Mouse (Mus musculus): ENCODE measurements at regions not wholly inside any gene's neighbourhood (a gene's known extent, or its start where the extent isn't known, plus 50 kb on each side); places are given as distances from the start of the nearest gene placed in this dataset.
"Not testable (repeated sequence)": the region's sequence is repeated elsewhere in the genome, so short reads cannot be mapped to it uniquely, and the experiment has no call there.

DNA sequence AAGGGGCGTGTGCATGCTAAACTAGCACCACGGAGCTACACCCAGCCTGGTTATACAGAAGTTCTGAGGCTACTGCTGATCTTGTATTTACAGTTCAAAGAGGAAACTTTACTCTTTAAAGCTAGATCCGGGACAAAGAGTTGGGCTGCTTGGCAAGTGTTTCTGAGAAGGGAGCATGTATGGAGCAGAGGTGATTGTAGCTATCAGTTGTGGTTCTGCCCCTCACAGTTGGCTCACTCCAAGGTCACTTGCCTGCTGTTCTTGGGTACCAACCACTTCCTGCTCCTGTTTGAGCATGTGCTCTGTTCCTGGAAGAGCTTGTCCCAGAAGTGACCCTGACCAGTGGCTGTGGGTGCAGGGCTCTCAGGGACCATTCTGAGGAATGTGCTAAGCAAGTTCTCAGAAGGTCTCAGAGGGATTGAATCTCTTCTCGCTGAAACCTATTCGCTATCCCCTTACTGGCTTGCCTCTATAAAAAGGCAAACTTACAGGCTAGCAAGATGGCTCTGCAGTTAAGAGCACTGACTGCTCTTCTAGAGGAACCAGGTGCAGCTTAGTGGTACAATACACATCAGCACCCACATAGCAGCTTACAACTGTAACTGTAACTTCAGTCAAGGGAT is 94.9 kb upstream of the Max start:
- no peak for DNase-seq (ENCODE audit: low spot score in 2 of 2)

DNA sequence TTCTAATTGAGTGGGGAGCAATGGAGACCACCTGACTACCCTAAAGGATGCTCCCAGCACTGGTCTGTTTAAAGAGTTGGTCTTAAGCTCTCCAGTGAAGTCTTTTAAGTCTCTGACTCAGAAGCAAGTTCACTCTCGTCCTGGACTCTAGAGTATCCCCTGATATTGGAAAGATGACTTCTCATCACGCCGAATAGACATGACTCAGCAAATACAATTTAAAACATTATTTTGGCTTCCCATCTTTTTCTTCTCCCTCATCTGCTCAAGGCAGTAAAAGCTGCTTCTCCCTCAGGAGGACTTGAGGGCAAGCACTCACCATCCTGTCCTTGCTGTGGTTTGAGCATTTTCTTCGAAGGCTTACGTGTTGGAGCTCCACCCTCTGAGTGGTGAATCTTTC is 92.7 kb upstream of the Max start:
- no peak for DNase-seq (ENCODE audit: low spot score in 2 of 2)

DNA sequence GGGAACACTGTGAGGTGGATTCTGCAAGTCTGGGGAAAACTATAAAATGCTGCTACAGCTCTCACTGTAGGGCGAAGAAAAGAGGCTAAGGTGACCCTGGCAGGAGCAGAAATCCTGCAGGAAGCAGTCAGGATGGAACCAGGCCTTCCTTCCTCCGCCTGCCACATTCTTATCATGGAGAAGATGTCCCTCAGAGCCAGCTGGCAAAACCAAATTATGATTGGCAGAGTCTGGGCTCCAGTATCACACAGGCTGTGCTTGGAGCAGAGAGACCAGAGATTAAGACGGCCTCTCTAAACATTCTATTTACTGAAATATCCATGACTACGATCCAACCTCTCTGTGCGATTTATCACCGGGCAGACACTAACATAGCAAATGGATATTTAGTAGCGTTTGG is 92.2 kb upstream of the Max start:
- no peak for DNase-seq (ENCODE audit: low spot score in 2 of 2)

DNA sequence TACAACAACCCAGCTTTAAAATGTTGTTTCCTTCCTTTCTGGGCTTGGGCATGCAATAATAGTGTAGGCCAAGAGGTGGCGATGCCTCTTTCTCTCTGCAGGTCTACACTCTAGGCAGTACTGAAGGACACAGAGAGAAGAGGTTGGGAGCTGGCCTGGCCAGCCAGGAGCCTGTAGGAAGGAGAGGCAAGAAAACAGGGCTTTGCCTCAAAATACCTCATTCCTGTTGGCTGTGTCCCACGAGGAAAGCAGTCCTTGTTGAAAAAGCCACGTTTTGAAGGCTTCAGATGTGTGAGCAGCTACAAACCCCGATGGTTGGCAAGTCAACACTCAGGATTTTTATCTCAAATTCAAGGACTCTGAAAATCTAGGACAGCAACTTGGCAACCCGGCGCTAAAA is 90.9 kb upstream of the Max start:
- DNase-seq (ENCODE audit: low spot score in 2 of 2): peak in 1 of 2 experiments; percentile 33

DNA sequence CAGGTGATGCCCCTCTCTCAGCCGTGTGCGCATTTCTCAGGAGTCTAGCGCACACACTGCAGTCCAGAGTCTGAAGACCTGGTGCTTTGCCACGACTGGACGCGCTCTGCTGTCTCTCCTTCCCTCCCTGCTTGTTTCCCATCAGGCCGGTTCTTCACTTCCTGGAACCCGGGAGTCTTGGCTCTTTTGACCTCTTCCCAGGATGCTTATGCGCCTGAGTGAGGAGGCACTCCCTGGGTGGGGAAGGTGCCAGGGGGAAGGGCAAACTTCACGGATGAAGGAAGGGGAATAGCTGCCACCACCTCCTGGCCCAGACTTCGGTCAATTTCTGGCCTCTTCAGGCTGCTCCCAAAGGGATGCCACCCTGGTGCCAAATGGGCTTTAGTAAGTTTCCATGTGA is 86.4 kb upstream of the Max start:
- DNase-seq (ENCODE audit: low spot score in 2 of 2): no peak

DNA sequence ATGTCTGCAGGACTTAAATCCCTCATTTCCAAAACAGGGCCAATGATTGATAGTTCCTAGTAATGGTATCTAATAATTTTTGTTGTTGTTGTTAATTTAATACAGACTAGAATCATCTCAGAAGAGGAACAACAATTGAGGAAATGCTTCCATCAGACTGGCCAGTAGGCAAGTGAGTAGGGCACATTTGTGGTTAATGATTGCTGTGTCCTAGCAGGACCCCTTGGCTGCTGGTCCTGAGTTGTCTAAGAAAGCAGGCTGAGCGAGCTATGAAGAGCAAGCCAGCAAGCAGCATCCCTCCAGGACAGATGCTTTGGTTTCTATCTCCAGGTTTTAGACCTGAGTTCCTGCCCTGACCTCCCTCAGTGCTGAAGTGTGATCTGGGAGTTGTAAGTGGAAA is 85.3 kb upstream of the Max start:
- no peak for DNase-seq (ENCODE audit: low spot score in 2 of 2)

DNA sequence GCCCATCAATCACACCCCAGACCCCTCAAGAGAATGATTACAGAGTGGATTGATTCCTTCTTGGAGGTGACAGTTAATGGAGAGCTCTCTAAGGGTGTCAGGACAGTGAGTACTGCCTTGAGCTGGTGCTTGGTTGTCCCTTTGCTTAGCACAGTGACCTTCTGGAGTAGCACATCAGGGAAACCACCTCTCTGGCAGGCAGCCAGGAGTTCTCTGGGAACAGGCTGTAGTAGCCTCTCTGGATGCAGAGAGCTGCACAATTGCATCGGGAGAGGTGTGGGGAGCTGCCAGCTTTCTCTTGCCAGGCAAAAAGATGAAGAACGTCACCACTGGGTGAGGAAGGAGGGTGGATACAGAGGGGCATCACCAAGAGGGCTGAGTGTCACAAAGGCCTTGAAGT is 84.0 kb upstream of the Max start:
- peak in 1 of 2 experiments; percentile 53 for DNase-seq (ENCODE audit: low spot score in 2 of 2)

DNA sequence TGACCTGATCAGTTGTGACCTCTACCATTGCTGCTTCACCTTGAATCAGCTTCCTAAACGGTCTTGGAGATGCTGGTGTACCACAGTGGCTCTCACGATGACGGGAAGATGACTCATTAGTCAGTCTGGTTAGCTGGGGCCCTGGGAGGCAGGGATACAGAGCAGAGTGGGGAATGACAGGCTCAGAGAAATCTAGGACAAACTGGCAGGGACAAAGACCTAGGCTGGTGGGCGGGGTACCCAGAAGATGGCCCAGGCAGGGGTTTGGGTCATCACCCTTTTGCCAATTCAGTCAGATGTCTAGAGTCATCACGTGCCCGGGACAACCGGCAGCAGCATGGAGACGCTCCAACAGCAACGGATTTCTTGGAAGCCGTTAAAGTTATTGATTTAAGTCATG is 83.4 kb upstream of the Max start:
- DNase-seq (ENCODE audit: low spot score in 2 of 2): no peak

DNA sequence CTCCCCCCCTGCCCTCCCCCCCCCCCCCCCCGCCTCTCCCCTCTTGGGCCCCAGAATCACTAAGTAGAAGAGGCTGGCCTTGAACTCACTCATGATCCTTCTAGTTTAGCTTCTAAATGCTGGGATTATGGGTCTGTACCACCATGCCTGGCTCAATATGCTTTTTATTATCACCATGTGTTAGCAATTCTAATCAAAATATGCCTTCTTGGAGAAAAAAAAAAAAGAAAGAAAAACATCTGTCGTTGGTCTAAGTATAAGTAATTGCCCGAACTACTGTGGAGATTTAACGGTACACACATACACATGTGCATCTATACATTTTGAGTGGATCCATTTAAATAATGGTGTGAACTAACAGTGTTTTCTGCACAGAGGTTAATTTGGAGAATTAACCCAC is 80.4 kb upstream of the Max start:
- DNase-seq (ENCODE audit: low spot score in 2 of 2): no peak

DNA sequence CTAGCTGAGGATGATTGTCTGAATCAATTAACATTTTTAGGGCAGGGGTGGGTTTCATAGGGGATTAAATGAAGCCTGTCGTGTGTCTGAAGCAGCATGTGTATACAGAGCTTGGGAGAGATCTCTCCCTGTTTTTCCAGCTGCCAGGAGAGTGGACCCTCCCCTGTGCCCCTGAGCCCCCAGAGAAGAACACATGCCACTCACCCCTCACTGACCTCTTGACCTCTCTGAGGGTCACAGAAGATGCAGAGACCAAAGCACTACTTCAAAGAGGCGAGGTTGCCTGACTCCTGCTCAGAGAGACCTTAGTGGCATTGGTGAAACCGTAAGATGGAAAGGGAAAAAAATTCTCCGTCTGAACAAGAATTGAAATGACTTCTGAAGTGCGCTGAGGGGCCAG is 79.1 kb upstream of the Max start:
- no peak for DNase-seq (ENCODE audit: low spot score in 2 of 2)

DNA sequence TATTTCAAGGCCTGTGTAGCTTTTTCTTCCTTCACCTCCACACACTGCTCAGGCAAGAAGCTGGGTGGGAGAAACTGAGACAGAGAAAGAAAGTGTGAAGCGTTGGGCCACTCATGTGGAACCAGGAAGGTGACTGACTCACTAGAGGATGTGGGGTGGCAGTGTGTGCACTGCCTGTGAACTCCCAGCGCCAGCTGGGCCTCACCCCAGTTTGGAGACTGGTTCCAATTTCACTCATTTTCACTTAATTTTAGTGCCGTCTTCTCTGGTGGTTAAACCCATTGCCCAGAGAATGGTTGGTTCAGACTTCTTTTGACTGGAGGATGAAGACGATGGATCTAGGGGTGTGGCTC is 77.9 kb upstream of the Max start:
- no peak for DNase-seq (ENCODE audit: low spot score in 2 of 2)

DNA sequence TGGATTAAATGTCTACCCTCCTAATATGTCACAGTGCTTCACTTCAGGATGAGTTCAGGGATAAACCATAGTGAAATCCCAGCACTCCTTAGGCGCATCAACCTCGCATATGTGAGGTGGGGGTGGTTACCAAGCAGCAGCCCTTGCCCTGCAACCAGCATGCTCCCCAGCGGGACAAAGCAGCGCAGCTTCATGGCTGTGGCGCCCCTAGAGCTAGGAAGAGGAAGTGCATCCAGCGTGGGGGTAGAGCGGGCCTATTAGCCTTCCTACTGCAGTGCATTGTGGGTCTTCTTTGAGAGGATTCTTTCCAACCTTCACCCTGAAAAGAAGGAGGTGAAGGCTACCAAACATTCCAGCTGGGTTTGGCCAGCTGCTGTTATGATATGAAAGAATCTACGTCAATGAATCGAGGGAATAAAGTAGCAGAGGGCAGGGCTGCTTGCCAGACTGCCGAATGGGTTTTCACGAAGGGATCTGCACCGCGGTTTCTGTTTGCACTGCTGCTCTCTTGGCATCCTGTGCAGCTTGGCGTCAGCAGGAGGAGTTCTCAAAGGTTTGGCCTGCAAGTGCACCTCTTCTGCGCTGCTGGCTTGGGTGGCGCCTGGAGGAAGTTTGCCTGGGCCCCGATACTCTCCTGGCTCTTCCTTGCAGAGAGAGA is 77.4 kb upstream of the Max start:
- DNase-seq (ENCODE audit: low spot score in 2 of 2): peak in 1 of 2 experiments; percentile 32

DNA sequence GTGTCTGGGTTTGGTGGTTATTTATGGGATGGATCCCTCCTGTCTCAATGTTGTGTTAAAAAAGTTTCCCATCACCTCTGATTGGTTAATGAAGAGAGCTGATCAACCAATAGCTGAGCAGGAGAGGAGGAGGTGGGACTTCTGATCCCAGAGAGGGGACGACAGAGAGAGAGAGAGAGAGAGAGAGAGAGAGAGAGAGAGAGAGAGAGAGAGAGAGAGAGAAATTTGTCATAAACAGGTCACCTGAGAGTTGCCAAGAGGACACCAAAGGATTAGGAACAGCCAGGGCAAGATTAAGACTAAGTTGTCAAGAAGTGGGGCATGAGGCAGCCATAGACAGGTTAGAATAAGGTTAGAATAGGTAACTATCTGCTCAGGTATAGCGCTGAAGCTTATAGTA is 73.7 kb upstream of the Max start:
- DNase-seq (ENCODE audit: low spot score in 2 of 2): no peak

DNA sequence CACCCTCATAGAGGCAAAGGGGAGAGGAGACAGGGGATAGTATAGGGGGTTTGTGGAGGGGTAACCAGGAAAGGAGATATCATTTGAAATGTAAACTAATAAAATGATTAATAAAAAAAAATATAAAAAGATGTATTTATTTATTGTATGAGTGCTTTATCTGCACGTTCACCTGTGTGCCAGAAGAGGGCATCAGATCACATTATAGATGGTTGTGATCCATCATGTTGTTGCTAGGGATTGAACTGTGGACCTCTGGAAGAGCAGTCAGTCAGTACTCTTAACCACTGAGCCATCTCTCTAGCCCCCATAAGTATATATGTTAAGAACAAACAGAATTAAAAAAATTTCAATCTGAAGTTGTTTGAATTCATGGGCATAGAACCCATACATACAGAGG is 69.4 kb upstream of the Max start:
- no peak for DNase-seq (ENCODE audit: low spot score in 2 of 2)

DNA sequence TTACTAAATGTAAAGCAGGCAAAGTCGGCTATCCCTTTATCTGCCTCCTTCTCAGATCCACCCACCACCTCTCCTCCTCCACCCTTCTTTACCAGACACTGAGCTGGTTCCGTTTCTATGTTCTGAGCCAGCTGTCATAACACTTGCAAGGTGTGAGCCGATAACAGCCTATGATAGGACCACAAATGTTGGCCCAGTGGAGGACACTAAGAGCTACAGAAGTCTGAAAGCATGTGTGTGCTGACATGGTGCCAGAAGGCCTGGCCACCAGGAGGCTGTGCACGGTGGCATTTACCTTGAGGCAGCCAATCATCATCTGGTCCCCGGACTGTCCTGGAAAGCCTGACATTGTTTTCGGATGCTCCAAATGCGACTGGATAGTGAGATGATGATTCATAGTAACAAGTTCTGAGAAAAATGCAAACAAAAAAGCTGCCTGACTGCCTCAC is 63.5 kb upstream of the Max start:
- DNase-seq (ENCODE audit: low spot score in 2 of 2): no peak

DNA sequence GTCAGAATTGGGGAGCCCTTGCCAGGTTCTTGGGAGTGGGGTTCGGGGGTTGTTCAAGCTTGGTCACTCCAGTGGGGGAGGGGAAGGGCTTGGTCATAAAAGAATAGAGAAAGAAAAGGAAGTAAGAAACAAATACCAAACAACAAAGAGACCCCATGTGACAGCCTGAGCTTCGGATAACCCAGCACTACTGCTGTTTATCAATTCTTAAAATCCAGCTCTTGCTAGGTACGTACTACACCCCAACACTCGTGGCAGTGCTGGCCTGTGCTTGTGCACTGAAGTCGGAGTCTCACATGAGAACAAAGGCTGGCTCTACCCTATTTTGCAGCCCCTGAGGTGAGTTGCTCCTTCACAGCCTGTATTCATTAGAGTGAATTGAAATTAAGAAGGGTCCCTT is 60.5 kb upstream of the Max start:
- DNase-seq (ENCODE audit: low spot score in 2 of 2): no peak

DNA sequence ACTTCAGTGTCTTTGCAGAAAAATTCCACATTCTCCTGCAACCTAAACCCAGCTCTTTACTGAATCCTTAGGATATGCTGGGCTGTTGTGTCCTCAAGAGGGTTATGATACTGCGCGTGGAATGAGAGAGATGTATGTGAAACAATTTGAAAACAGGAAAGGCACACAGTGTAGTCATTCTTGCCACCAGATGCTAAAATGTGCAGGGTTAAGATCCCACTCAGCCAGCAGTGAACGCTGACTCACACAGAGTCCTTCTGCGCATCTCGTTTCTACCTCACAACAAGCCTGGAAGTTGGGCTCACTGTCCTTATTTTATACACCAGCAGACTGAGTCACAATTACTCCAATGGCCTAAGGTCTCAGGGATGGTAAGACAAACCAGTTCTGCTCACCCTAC is 59.9 kb upstream of the Max start:
- no peak for DNase-seq (ENCODE audit: low spot score in 2 of 2)

DNA sequence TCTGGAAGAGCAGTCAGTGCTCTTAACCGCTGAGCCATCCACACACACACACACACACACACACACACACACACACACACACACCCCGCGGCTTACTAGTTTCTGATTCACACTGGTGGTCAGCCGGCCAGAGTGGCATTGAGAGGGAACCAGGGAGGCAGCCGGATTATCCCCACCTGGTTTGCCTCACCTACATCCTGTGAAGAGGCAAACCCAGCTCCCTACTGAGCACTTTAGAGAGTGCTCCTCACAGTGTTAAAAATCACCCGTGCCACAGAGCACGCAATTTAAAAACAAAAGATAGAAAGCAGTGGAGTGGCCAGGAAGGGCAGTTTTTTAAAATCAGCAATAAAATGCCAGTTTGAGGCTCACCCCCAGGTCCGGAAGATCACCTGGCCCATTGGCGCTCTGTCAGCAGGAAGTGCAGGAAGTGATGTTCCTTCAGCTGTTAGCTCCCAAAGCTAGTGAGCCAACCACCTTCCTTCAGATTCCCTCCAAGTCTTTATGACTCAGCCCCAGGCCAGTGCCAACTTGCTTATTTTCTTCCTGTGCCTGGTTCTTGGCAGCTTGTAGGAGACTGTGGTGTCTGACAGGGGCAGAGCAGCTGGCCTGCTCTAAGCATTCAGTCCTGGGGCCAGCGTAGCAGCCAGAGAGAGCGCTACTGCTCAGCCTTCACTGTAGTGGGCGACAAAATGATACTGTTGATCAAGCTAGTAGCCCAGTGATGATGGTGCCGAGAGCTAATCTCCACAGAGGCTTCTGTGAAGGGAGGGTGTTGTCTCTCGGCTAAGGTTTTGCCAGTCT is 57.9 kb upstream of the Max start:
- peak in 1 of 2 experiments; percentile 59 for DNase-seq (ENCODE audit: low spot score in 2 of 2)

DNA sequence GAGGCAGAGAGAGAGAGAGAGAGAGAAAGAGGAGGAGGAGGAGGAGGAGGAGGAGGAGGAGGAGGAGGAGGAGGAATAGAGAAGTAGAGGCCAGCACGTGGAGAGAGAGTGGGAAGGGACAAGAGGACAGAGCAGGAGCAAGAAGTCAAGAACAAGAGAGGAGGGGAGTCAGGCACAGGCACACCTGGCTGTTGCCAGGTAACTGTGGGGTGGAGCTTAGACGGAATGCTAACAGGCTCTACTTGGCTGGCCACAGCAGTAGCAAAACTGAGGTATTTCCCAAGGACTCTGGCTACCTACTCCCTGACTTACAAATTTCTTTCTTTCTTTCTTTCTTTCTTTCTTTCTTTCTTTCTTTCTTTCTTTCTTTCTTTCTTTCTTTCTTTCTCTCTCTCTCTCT is 57.1 kb upstream of the Max start:
- DNase-seq (ENCODE audit: low spot score in 2 of 2): not testable (repeated sequence)

DNA sequence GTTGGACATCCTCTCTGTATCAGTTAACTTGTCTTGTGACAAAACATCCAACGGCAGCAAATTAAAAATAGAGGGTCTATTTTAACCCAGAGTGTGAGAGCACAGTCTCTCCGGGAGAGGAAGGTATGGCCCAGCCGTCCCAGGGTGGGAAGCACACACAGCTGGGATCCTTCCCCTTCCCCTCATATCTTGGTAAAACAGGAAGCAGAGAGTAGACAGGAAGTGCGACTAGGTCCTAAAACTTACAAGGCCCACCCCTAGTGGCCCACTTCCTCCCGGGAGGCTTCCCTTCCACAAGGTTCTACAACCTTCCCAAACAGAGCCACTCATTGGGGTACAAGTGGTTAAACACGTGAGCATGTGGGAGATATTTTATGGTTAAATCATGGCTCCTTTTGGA is 56.4 kb upstream of the Max start:
- DNase-seq (ENCODE audit: low spot score in 2 of 2): no peak

DNA sequence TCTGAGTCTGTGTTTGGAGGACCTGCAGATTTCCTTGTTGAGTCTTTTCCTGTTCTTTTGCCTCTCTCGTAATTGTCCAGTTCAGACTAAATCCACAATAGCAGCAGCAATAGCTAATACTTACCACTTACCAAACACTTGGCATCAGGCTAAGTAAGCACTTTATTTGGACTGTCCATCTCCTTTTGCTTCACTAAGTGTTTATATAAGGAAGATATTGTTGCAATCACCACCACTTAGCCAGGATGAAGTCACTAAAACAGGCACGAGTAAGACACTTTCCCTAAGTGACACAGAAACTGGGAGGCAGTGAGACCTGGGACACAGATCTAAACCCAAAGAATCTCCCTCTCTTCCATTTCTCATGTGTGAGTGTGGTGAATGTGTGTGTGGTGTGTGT is 52.9 kb upstream of the Max start:
- DNase-seq (ENCODE audit: low spot score in 2 of 2): no peak
